Mouse (Mus musculus) megakaryocyte, adult 5-6 weeks (primary cell): ENCODE measurements around the gene Rasl12. TPM values are rescaled to one million over a fixed set of nuclear protein-coding genes. Genes with fewer than 3 reads are reported as not detected.

Experiments used
- ATAC-seq: 2 replicates; pipeline ENCODE4 v1.8.0; 2016; ENCODE audit warnings: mild to moderate bottlenecking, inconsistent platforms; ENCODE audit not compliant: poor library complexity, severe bottlenecking
- total RNA-seq, 2 experiments: library from RNA; stranded (forward) in 1 of 2; stranded (reverse) in 1 of 2; fragments of 153-499, 151-499 nt in 1 of 2; fragments of 221-1000, 200-1000 nt in 1 of 2; gene quantifications; 2 replicates each; pipeline versions ENCODE4 v1.2.3 to v1.2.4; 2015 to 2017

Gene Rasl12
- total RNA-seq (2015) (0.25 TPM in 1 of 2 replicates, not detected in the other), total RNA-seq (2017) (0.07 and 0.41 TPM in 2 replicates)

DNA sequence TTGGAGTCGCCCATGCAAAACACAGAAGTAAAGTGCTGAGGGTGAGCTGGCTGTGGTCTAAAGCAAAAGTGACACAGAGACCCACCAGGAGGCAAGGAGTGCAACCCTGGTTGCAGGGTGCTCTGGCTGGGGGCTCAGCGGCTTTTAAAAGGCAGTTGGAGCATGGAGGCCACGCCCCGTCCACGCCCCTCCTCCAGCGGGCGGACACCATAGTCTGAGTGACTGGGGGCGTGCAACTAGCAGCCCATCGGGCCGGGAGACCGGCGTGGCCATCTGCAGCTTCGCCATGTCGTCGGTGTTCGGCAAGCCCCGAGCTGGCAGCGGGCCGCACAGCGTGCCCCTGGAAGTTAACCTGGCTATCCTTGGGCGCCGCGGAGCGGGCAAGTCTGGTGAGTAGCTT lies at the start of gene Rasl12:
Gene Rasl12, plus strand, starts transcription at position 228 of the 400 bp plus-strand sequence.
- ATAC-seq = peak; percentile 56

DNA sequence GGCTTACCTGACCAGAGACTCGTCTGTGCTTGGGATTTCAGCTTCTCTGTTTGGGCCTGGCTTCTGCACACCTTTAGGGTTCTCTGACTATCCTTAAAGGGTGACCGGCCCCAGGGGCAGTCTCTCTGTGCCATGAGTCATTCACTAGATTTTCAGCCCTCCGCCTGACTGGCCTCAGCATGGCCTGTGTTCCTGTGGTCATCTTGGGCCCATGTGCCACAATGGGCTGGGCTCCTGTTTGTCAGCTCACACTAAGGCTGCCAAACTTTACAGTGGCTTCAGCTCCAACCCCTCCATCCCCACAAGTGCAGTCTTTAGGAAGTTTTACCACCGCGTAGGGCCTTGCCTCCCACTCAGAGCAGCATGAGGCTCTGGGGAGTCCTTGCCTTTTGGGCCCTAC lies 45.1 kb upstream of the Rasl12 start:
- ATAC-seq = no peak

DNA sequence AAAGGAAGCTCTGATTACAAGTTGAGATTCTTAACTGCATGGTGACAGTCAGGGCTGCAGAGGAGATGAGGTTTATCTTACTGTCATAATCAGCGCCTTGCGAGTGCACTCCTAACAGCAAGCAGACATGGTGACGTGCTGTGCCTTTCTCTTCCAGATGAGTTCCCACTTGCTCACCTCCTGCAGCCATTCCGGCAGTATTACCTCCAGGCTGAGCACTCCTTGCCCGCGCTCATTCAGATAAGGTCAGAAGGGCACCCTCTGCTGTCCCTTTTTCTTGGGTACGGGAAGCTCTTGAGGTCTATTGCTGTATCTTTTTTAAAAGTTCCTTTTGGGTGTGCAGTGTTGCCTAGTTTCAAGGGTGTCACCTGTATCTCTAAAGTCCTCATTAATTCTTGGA lies 41.7 kb upstream of the Rasl12 start:
- no peak for ATAC-seq

DNA sequence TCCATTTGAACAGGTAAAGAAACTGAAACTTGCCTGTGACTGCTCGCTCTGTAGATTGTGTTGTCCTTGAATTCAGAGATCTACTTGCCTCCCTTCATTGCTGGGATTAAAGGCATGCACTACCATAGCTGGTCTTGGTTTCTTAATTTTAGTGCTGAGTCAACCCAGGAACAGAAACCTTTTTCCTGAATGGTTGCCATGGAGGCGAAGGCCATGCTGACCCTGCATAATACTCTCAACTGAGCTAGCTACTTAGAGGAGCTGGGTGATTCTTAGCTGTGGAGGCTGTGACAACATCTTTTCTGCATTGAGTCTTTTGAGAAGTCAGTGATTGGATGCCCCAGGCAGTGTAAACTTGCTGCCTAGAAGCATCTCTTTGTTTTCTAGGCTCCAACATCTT lies 41.3 kb upstream of the Rasl12 start:
- no peak for ATAC-seq

DNA sequence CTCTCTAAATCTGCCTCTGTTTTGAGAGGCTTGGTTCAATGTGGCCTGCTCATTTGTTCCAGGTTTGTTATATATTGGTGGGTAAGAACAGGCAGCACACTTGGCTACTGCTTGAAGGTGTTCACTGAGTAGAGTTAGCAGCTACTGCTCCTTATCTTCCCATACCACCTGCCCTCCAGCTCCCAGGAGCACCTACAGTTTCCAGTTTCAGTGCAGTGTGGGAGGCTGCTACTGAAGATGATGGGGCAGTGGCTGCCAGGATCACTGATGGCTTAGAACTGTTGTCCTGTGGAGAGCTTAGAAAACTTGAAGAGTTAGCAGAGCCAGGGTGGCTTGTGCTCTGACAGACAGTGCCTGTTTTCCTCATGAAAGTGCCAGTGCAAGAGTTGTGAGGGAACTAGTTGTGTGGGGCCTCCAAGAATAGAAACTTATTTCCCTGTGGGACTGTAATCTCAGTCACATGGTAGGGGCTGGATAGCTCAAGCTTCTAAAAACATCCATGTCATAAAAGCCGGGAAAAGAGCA lies 39.3 kb upstream of the Rasl12 start:
- ATAC-seq = no peak

DNA sequence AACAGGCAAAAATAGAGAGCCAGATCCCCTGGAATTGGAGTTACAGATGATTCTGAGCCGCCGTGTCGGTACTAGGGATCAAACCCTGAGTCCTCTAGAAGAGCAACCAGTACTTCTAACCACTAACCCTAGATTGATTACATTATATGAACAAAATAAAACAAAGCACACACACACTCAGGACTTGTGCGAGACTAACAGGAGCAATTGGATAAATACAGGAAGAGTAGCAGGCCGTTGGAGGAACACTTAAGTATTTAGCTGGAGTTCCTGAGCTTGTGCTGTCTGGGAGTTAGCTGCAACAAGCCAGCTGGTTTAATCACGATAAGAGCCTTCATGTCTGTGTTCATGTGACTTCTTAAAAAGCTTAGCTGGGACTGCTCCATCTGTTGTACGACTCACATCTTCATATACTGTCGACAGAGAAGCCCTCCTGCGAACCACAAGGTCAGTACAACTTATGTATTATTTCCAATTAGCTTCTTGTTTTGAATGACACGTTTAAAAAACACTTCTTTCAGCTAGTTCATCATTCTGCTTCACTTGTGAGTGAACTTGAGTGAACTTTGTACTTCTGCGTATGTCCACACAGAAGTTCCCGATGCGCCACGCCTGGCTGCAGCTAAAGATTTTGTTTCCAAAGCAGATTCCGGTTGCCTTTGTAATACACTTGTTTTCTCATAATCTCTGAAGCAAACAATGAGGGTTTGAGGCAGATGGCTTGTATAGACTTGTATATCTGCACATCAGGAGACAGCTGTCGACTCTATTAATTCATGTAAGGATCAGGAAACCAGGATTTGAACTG lies 37.5 kb upstream of the Rasl12 start, which contains the start of gene Ubap1l:
Gene Ubap1l, plus strand, starts transcription at position 401 of the 808 bp plus-strand sequence.
- no peak for ATAC-seq

DNA sequence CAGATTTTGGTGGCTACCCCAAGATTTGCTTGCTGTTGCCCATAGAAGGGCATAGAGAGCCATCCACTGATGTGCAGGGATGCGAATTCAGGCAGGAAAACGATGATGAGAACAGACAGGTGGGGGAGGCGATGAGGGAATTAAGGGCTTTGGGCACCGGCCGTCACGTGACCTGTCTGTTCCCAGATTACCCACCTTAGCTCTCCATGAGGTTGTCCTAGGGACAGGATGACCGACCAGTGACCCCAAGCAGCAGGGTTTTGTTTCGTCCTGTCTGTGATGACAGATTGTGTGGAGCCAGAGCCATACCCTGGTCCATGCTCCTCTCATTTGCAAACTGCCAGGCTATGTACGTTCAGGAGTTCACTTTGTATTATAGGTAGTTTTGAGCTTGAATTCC lies 34.6 kb upstream of the Rasl12 start:
- no peak for ATAC-seq

DNA sequence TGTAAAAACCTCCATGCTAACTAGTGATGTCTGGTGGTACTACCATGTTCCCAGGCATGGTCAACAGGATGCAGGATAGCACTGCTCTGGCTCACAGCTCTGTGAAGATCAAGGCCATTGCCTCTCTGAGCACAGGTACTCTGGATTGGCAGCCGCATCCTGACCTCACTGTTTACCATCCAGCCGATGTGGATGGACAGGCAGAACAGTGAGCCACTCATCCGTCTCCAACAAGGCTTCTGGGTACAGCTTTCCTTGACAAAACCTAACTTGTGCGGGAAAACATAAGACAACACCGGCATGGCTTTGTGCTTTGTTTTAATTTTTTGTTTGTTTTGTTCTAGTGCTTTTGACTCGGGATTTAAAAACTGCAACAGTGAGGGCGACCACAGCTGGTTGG lies 32.6 kb upstream of the Rasl12 start:
- ATAC-seq = no peak

DNA sequence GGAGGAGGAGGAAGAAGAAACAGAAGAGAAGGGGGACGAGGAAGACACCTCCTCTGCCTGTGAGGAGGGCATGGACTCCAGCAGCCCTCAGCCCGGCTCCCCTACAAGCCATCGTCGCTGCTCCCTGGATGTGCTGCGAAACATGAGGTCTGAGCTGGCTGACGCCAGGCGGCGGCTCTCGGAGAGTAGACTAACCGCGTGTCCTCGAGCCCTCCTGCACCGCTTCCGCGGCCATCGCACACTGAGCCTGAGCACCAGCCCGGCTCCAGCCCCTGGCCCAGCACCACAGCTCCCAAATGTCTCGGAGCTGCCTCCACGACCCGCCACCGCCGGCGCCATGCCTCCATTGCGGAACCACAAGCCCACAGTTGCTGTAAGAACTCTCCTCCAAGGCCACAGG lies 26.6 kb upstream of the Rasl12 start:
- no peak for ATAC-seq

DNA sequence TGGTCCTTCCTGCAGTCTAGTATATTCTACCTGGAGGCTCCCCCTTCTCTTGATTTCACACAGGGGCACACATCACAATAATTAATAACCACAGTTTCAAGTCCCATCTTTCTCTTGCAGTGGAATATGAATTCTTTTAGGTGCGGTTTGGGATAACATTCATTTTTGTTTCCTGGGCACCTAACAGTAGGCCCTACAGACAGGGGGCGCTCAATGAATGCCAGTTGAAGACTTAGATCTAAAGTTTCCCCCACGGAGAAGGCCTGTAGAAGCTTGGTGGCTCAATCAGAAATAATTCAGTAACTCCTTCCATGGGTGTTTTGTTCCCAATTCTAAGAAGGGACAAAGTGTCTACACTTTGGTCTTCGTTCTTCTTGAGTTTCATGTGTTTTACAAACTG lies 25.9 kb upstream of the Rasl12 start:
- no peak for ATAC-seq

DNA sequence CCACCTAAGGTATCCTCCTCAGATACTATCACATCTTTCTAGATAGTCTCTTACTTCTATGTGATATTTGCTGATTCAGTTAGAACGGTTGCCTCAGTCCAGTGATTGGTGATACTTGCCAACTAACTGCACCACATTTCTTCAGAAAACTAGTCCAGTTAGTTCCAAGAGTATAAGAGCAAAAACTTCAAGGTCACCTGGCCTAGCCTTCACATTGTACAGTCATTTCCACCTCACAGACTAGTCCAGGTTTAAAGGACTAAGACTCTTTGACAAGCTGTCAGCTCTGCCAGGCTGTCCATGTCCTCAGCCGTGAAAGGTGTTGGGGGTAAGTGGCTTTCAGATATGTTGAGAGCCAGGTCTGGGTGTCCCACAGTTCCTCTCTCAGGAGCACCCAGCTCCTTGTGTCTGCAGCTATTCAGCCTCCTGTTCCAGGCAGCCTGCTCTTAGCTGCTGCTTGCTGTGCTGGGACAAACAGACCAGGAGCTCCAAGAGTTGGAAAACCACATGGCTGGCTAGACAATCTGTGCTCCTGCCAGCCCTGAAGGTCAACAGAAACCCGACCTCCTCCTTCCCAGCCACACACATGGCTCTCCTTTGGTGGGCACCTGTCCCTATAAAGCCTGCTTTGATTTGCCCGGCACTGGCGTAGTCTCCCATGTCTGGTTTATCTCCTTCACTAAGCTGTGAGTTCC lies 23.7 kb upstream of the Rasl12 start:
- ATAC-seq = no peak

DNA sequence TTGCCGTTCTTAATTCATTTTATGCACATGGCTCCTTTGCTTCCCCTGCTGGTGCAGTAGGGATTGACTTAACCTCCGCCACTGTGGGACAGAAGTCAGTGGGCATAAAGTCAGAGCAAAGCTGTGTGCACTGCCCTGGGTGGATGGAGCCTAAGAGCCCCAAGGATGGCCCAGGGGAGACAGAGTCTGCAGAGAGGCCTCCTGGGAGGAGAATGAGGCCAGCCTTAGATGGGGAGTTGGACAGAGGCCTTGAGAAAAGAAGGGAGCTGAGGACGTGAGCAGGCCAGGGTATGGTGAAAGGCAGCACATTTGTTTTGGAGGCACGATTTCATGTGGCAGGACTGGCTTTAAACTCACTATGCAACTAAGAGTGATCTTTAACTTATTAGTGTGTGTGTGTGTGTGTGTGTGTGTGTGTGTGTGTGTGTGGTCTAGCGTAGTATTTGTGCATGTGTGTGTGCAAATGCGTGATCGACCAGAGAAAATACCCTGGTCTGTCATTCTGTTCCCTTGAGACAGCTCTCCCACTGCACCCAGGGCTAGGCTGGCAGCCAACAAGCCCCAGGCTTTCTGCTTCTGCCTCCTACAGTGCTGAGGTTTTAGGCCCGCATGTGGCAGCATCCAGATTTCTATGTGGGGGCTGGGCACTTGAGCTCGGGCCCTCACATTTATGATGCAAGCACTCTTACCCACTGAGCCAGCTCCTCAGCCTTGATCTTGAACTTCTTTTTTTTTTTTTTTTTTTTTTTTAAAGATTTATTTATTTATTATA lies 23.0 kb upstream of the Rasl12 start:
- no peak for ATAC-seq

DNA sequence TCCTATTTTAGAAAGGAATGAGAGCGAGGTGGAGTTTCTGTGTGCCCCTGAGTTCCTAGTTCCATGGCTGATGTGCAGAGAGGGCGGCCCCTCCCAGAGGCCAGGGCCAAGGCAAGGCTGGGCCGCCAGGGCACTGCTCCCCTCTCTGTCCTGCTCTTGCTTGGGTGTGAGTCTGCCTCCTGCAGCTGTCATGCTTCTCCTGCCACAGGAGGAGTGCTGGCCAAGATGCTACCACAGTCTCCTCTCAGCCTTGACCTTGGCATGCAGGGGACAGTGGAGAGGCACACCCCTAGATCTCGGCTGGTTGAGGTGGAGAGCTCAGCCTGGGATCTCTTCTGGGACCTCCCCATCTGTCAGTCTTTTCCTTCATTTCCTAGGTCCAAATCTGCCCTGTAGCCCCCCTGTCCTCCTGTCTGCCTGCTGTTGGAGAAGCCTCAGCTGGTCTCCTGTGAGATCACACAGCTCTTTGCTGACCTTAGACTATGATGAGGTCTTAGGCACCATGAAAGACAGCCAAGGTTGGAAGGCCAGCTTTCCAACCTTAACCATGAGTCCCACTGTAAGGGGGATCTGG lies 17.2 kb upstream of the Rasl12 start:
- ATAC-seq = no peak

DNA sequence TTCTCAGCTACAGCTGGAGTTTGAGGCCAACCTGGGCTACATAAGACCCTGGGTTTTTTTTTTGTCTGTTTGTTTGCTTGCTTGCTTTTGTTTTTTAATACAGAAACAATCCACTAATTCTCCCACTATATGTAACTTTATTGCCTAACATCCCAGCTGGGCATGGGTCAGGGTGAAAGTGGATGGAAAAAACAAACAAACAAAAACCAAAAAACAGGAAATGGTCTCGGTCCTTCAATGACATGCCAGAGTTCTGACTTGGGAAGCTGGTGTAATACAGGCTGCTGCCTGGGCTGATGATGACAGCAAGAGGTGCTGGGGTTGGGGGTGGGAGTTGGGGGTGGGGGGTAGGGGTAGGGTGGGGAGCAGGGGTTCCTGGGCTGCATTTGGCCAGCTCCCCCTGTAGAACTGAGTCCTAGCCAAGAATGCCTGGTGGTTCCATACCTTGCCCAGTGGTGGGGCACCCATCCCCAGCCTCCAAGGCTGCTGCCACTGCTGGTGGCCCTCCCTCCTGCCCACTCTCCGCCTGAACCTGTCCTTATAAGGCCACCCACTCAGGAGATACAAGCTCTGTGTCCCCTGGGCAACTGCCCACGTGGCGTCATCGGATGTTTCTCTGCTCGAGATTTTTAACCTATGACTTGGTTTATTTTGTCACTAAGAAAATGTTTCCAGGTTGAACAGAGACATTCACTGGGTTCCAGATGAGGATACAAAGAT lies 16.1 kb upstream of the Rasl12 start:
- no peak for ATAC-seq

DNA sequence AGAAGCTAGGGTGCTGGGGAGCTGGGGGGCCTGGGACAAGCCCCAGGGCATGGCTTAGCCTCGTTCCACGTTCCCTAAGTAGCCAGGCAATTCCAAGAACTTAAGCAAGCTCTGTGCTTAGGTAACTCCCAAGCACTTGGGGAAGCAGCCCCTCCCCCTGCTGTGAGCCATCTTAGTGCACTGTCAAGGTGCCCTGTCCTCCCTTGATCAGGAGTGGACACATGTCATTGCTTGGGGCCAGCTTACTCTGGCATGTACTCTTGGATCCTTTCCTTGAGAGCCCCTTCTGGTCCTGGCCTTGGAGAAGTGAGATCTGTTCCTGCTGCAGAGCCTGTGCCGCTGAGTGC lies 15.6 kb upstream of the Rasl12 start:
- no peak for ATAC-seq

DNA sequence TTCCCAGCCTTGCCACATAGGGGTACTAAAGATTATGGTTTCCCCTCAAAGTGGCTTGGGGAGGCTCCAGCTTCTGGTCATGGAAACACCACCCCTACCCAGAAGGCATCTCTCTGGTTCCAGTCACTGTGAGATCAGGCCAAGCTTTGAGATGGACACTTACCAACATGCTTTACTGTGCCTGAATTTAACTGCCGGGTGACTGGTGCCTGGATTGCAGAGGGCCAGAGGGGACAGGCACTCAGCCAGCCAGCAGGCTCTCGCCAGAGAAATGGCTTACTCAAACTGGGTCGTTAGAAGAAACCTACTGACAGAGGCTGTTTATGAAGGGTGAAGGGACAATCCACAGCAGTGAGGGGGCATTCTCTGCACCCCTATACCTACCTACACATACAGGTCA lies 14.0 kb upstream of the Rasl12 start:
- ATAC-seq = no peak

DNA sequence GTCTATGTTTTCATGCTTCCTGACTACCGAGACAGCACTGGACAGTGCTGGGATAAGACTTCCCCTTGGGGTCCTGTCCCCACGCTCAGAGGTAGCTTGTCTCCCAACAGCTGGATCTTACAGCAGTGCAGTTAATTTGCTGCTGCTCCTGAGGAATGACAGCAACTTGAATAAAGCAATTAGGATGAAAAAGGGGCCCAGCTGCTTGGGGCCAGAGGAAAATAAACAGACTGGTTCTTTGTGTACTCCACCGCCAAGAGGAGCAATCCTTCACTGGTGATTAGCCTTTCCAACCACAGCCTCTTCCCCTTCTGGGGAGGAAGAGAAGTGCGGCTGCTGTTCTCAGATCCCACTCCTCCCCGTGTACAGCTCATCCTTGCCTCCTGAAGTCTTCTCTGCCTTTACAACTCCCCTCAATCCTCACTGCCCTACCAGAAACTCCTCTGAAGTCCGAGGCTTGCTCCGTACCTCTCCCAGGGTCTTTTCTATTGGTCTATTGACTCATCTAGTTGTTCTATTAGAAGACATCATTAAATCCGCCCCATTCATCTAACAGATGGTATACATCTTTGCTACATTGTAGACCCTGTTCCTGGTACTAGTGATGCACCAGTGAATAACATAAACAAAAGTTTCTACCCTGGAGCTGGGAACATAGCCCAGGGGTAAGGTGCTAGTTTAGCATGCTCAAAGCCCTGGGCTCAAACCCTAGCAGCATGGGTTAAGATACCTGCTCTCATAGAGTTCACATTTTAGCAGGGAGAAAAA lies 11.7 kb upstream of the Rasl12 start:
- ATAC-seq = no peak

DNA sequence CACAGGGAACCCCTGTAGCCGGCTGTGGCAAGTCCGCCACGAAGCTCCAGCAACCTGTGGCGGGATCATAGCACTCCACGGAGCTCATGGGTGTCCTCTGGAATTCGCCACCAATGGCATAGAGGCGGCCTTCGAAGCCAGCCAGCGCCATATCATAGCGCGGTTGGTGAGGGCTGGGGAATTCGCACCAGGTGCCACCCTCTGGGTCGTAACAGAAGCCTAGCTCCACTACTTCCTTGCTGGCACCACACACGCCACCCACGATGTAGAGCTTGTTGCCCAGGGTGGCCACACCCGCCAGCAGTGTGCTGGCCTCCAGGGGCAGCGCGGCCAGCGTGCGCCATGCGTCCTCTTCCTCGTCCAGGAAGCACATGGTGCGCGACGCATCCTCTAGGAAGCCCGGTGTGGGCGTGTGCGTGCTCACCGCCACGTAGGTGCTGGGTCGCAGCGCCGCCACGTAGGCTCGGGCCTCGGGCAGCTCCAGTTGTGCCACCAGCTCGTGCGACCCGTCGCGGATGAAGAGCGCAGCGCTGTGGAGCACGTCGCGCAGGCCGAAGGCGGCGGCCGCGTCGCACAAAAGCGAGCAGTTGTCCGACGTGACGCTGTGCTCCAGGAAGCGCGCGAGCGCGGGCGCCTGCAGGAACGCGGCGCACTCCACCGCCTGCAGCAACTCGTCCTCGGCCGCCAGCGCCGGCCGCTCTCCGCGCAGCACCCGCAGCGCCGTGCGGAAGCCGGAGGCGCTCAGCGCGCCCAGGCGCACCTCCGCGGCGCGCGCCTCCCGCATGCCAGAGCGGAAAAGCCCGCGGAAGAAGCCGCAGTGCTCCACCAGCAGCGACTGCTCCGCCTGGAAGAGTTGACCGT lies 7.3 kb upstream of the Rasl12 start:
- no peak for ATAC-seq

DNA sequence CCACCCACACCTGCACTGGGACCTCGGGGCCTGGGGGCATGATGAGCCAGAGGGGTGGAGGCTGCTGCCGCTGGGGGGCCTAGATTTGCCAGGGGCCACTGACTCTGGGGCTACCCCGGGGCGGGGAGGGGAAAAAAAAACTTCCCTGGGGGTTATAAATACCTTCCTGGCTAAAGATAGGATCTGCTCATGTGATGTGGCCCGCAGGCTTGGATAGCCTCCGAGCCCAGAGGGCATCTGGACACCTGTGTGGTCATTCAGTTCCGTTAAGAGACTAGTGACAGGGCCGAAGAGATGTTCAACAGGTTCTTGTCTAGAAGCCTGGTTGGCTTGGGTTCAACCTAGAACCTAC lies 6.7 kb upstream of the Rasl12 start, which contains the start of gene Kbtbd13:
Gene Kbtbd13, minus strand, starts transcription at position 40 of the 352 bp plus-strand sequence.
- no peak for ATAC-seq
